Mouse (Mus musculus) limb, embryonic 11.5 days (tissue): ENCODE results near the gene Phc2. TPM values are rescaled to one million over a fixed set of nuclear protein-coding genes. Genes with fewer than 3 reads are reported as not detected.
A peak's percentile ranks its signal among the peaks of the same experiment; 100 is the strongest.

Source experiments
- ATAC-seq: fragments of 200-750 bp; cut with Nextera tagmentation; 2 replicates; pipeline ENCODE4 v1.8.0; 2017; ENCODE audit warnings: low read depth; ENCODE audit not compliant: insufficient number of reproducible peaks, low FRiP score, low TSS enrichment
- DNase-seq: peaks from one replicate; pipeline ENCODE4 v3.0.0-alpha.2; 2015; ENCODE audit warnings: low spot score
- H3K27ac ChIP-seq: fragments of 300-500 bp; sonication (generic); replicated peaks from 2 replicates; pipeline ENCODE4 v1.5.1; 2014; ENCODE audit warnings: low read depth, mild to moderate bottlenecking, low read length
- H3K27me3 ChIP-seq: fragments of 300-500 bp; sonication (generic); 2 replicates; pipeline ENCODE4 v1.6.1; 2014; ENCODE audit warnings: mild to moderate bottlenecking, low read length, mixed read lengths; ENCODE audit not compliant: control insufficient read depth, insufficient read depth
- H3K36me3 ChIP-seq: fragments of 300-500 bp; sonication (generic); 2 replicates; pipeline ENCODE4 v1.6.1; 2014; ENCODE audit warnings: mild to moderate bottlenecking, low read length, moderate library complexity, mixed read lengths; ENCODE audit not compliant: control insufficient read depth, insufficient read depth
- H3K4me1 ChIP-seq: fragments of 300-500 bp; sonication (generic); 2 replicates; pipeline ENCODE4 v1.6.1; 2014; ENCODE audit warnings: low read length, mixed read lengths; ENCODE audit not compliant: control insufficient read depth, insufficient read depth
- H3K4me2 ChIP-seq: fragments of 300-500 bp; sonication (generic); 2 replicates; pipeline ENCODE4 v1.6.1; 2014; ENCODE audit warnings: low read depth, mild to moderate bottlenecking, moderate library complexity; ENCODE audit not compliant: severe bottlenecking
- H3K4me3 ChIP-seq: fragments of 300-500 bp; sonication (generic); 2 replicates; pipeline ENCODE4 v1.5.1; 2014; ENCODE audit warnings: low read depth, low read length
- H3K9ac ChIP-seq: fragments of 300-500 bp; sonication (generic); 2 replicates; pipeline ENCODE4 v1.6.1; 2014; ENCODE audit warnings: mild to moderate bottlenecking, low read length
- H3K9me3 ChIP-seq: fragments of 300-500 bp; sonication (generic); 2 replicates; pipeline ENCODE4 v1.6.1; 2016; ENCODE audit warnings: low read length; ENCODE audit not compliant: control insufficient read depth
- WGBS: fragments of 180-500 bp; shearing (Covaris S2); extraction: QIAGEN DNeasy Blood & Tissue Kit; methylation state at CpG from one replicate; pipeline ENCODE4 v1.1.7; 2014; 5-methylcytosine and 5-hydroxymethylcytosine counted together
- polyA plus RNA-seq: library from polyadenylated mRNA; unstranded; fragments of >200 nt; fragmentation: Nextera tagmentation; extraction: Ambion mirVana; gene quantifications from 2 replicates; pipeline ENCODE4 v1.2.1, GENCODE M21; 2014

Gene Phc2
- polyA plus RNA-seq, 1 experiment from 2014 or later = 63.2 TPM

- H3K27me3 ChIP-seq = no peaks in the 10 kb centered on the region
- DNase-seq = peak; percentile 45
- peaks cover 27% of the 10 kb centered on the region for H3K4me1 ChIP-seq
- H3K27ac ChIP-seq = peak overlapping the region; percentile 67
- no peaks in the 10 kb centered on the region for H3K36me3 ChIP-seq
- H3K4me3 ChIP-seq = no peak overlapping the region
- ATAC-seq = peak; percentile 38; the same call in 1 of the 2 replicates
- H3K9me3 ChIP-seq = no peaks in the 10 kb centered on the region
- peak overlapping the region; percentile 44 for H3K9ac ChIP-seq
- WGBS = 24% methylated on average over 11 of the region's 11 CpGs
- H3K4me2 ChIP-seq = no peak overlapping the region
Measured at GRCm38 (mm10) chr4:128637250-128637649, 17.3 kb upstream of the Phc2 start.

- no peaks in the 10 kb centered on the region for H3K27me3 ChIP-seq
- no peak for DNase-seq
- H3K4me2 ChIP-seq = no peak overlapping the region
- no peaks in the 10 kb centered on the region for H3K36me3 ChIP-seq
- H3K4me1 ChIP-seq = peaks cover 29% of the 10 kb centered on the region
- H3K9me3 ChIP-seq = no peaks in the 10 kb centered on the region
- WGBS = 85% methylated on average over 18 of the region's 18 CpGs
- no peak for ATAC-seq
- no peak overlapping the region for H3K9ac ChIP-seq
- H3K27ac ChIP-seq = no peak overlapping the region
- H3K4me3 ChIP-seq = no peak overlapping the region
Measured at GRCm38 (mm10) chr4:128638265-128638923, 16.1 kb upstream of the Phc2 start.

- Histone ChIP-seq H3K27ac (peak overlapping the region; percentile 61; the same call in 1 of the 2 replicates), H3K36me3 (no peaks in the 10 kb centered on the region), H3K27me3 (no peaks in the 10 kb centered on the region), H3K4me1 (peaks cover 22% of the 10 kb centered on the region), H3K4me2 (no peak overlapping the region), H3K4me3 (no peak overlapping the region), H3K9ac (0 out of 2 replicates have a peak overlapping the region, but pooled peaks have one; percentile 22), H3K9me3 (no peaks in the 10 kb centered on the region)
- ATAC-seq (no peak), DNase-seq (peak; percentile 65)
- 8% methylated on average over 23 of the region's 23 CpGs for WGBS
Measured at GRCm38 (mm10) chr4:128641766-128642717, 12.5 kb upstream of the Phc2 start.

- H3K4me2 ChIP-seq = no peak overlapping the region
- H3K4me3 ChIP-seq = no peak overlapping the region
- no peaks in the 10 kb centered on the region for H3K36me3 ChIP-seq
- H3K9me3 ChIP-seq = no peaks in the 10 kb centered on the region
- no peaks in the 10 kb centered on the region for H3K27me3 ChIP-seq
- H3K27ac ChIP-seq = no peak overlapping the region
- H3K4me1 ChIP-seq = peaks cover 24% of the 10 kb centered on the region
- H3K9ac ChIP-seq = no peak overlapping the region
- DNase-seq (no peak), ATAC-seq (no peak)
- 32% methylated on average over 6 of the region's 6 CpGs for WGBS
Measured at GRCm38 (mm10) chr4:128645896-128646295, 8.6 kb upstream of the Phc2 start.

GRCm38 (mm10) chr4:128646762-128647161, 7.7 kb upstream of the Phc2 start:
- Histone ChIP-seq H3K27me3 (no peaks in the 10 kb centered on the region), H3K4me3 (no peak overlapping the region), H3K4me1 (peaks cover 24% of the 10 kb centered on the region), H3K9me3 (no peaks in the 10 kb centered on the region), H3K9ac (no peak overlapping the region), H3K36me3 (no peaks in the 10 kb centered on the region), H3K27ac (no peak overlapping the region), H3K4me2 (no peak overlapping the region)
- 15% methylated on average over 7 of the region's 7 CpGs for WGBS
- DNase-seq = no peak
- no peak for ATAC-seq

GRCm38 (mm10) chr4:128648567-128649255, 5.8 kb upstream of the Phc2 start:
- no peaks in the 10 kb centered on the region for H3K36me3 ChIP-seq
- 20% methylated on average over 8 of the region's 8 CpGs for WGBS
- H3K4me2 ChIP-seq = no peak overlapping the region
- DNase-seq = no peak
- H3K27me3 ChIP-seq = no peaks in the 10 kb centered on the region
- H3K4me1 ChIP-seq = peaks cover 23% of the 10 kb centered on the region
- no peak overlapping the region for H3K9ac ChIP-seq
- H3K4me3 ChIP-seq = no peak overlapping the region
- no peak for ATAC-seq
- no peaks in the 10 kb centered on the region for H3K9me3 ChIP-seq
- no peak overlapping the region for H3K27ac ChIP-seq

- Histone ChIP-seq H3K9me3 (no peaks in the 10 kb centered on the region), H3K4me1 (peaks cover 22% of the 10 kb centered on the region), H3K27me3 (no peaks in the 10 kb centered on the region), H3K4me3 (no peak overlapping the region), H3K36me3 (no peaks in the 10 kb centered on the region), H3K4me2 (no peak overlapping the region), H3K9ac (no peak overlapping the region), H3K27ac (no peak overlapping the region)
- no peak for DNase-seq
- WGBS = 62% methylated on average over 3 of the region's 3 CpGs
- no peak for ATAC-seq
Measured at GRCm38 (mm10) chr4:128651530-128651929, 3.0 kb upstream of the Phc2 start.

- H3K27ac ChIP-seq = no peak overlapping the region
- 6% methylated on average over 5 of the region's 5 CpGs for WGBS
- no peak overlapping the region for H3K4me2 ChIP-seq
Measured at GRCm38 (mm10) chr4:128652584-128653298, 1.8 kb upstream of the Phc2 start.

More at GRCm38 (mm10) chr4:128652584-128653298, 1.8 kb upstream of the Phc2 start:
- ATAC-seq (no peak), DNase-seq (no peak)
- peaks cover 18% of the 10 kb centered on the region for H3K4me1 ChIP-seq
- H3K4me3 ChIP-seq = no peak overlapping the region
- no peaks in the 10 kb centered on the region for H3K27me3 ChIP-seq
- no peak overlapping the region for H3K9ac ChIP-seq
- no peaks in the 10 kb centered on the region for H3K9me3 ChIP-seq
- H3K36me3 ChIP-seq = no peaks in the 10 kb centered on the region
